Mouse (Mus musculus): ENCODE data around the gene Slc38a7. TPM values are rescaled to one million over a fixed set of nuclear protein-coding genes. Genes with fewer than 3 reads are reported as not detected.
A peak's percentile ranks its signal among the peaks of the same experiment; 100 is the strongest.

The Slc38a7 gene
- polyA plus RNA-seq, 1 experiment from 2014 or later: 9.4 TPM

- no peak for ATAC-seq
These were observed 33.6 kb upstream of the Slc38a7 start for GRCm38 (mm10) chr8:95886647-95887577.

GRCm38 (mm10) chr8:95885966-95886365 is 32.6 kb upstream of the Slc38a7 start:
- no peaks in the 10 kb centered on the region for H3K27me3 ChIP-seq (ENCODE audit: insufficient read depth, low read length)
- no peaks in the 10 kb centered on the region for H3K9me3 ChIP-seq (ENCODE audit: low read length)
- TF ChIP-seq CTCF (IDR thresholded peaks at IDR 0.05; ENCODE audit: low read depth) (no peak), EP300 (IDR thresholded peaks at IDR 0.05; ENCODE audit: low read depth) (peak; percentile 91)
- WGBS (ENCODE audit: insufficient replicate concordance): 52% methylated on average over 5 of the region's 5 CpGs
- peak; percentile 33 for DNase-seq
- peak overlapping the region; percentile 83; the same call in 1 of the 2 replicates for H3K9ac ChIP-seq (replicated peaks)
- peak overlapping the region; percentile 81; the same call in 1 of the 2 replicates for H3K4me3 ChIP-seq (ENCODE audit: low read depth, low read length)
- H3K4me2 ChIP-seq (ENCODE audit: low read depth, low read length): peak overlapping the region; percentile 87
- H3K36me3 ChIP-seq (replicated peaks; ENCODE audit: insufficient read depth, low read length): no peaks in the 10 kb centered on the region
- ATAC-seq: peak; percentile 52
- peak overlapping the region; percentile 96 for H3K27ac ChIP-seq (ENCODE audit: low read depth)
- peaks cover 11% of the 10 kb centered on the region; the same call in 1 of the 2 replicates for H3K4me1 ChIP-seq (ENCODE audit: insufficient read depth)

More at GRCm38 (mm10) chr8:95886647-95887577, 33.6 kb upstream of the Slc38a7 start:
- H3K4me2 ChIP-seq (ENCODE audit: low read depth, low read length): peak overlapping the region; percentile 87
- no peaks in the 10 kb centered on the region for H3K27me3 ChIP-seq (ENCODE audit: insufficient read depth, low read length)
- no peaks in the 10 kb centered on the region for H3K9me3 ChIP-seq (ENCODE audit: low read length)
- no peak for TF ChIP-seq CTCF (IDR thresholded peaks at IDR 0.05; ENCODE audit: low read depth)
- no peak for TF ChIP-seq EP300 (IDR thresholded peaks at IDR 0.05; ENCODE audit: low read depth)
- H3K4me1 ChIP-seq (ENCODE audit: insufficient read depth): peaks cover 11% of the 10 kb centered on the region; the same call in 1 of the 2 replicates
- 47% methylated on average over 17 of the region's 17 CpGs for WGBS (ENCODE audit: insufficient replicate concordance)
- H3K4me3 ChIP-seq (ENCODE audit: low read depth, low read length): peak overlapping the region; percentile 81
- peak overlapping the region; percentile 83 for H3K9ac ChIP-seq (replicated peaks)
- no peaks in the 10 kb centered on the region for H3K36me3 ChIP-seq (replicated peaks; ENCODE audit: insufficient read depth, low read length)
- H3K27ac ChIP-seq (ENCODE audit: low read depth): peak overlapping the region; percentile 96
- peak; percentile 58 for DNase-seq

- H3K4me3 ChIP-seq (ENCODE audit: low read depth, low read length): 0 out of 2 replicates have a peak overlapping the region, but pooled peaks have one; percentile 2
- peak overlapping the region; percentile 96 for H3K27ac ChIP-seq (ENCODE audit: low read depth)
- TF ChIP-seq CTCF (IDR thresholded peaks at IDR 0.05; ENCODE audit: low read depth): no peak
- no peak for TF ChIP-seq EP300 (IDR thresholded peaks at IDR 0.05; ENCODE audit: low read depth)
- no peaks in the 10 kb centered on the region for H3K36me3 ChIP-seq (replicated peaks; ENCODE audit: insufficient read depth, low read length)
- no peak for DNase-seq
- H3K4me1 ChIP-seq (ENCODE audit: insufficient read depth): peaks cover 11% of the 10 kb centered on the region; the same call in 1 of the 2 replicates
- H3K9ac ChIP-seq (replicated peaks): peak overlapping the region; percentile 47
- WGBS (ENCODE audit: insufficient replicate concordance): 49% methylated on average over 5 of the region's 5 CpGs
- H3K9me3 ChIP-seq (ENCODE audit: low read length): no peaks in the 10 kb centered on the region
- ATAC-seq: no peak
- H3K27me3 ChIP-seq (ENCODE audit: insufficient read depth, low read length): no peaks in the 10 kb centered on the region
- peak overlapping the region; percentile 87 for H3K4me2 ChIP-seq (ENCODE audit: low read depth, low read length)
These were observed 32.0 kb upstream of the Slc38a7 start for GRCm38 (mm10) chr8:95885271-95885841.

- Histone ChIP-seq H3K4me3 (ENCODE audit: low read depth, low read length) (0 out of 2 replicates have a peak overlapping the region, but pooled peaks have one; percentile 4), H3K36me3 (replicated peaks; ENCODE audit: insufficient read depth, low read length) (no peaks in the 10 kb centered on the region), H3K9me3 (ENCODE audit: low read length) (no peaks in the 10 kb centered on the region), H3K27ac (ENCODE audit: low read depth) (peak overlapping the region; percentile 96), H3K9ac (replicated peaks) (peak overlapping the region; percentile 47), H3K27me3 (ENCODE audit: insufficient read depth, low read length) (no peaks in the 10 kb centered on the region), H3K4me1 (ENCODE audit: insufficient read depth) (peaks cover 13% of the 10 kb centered on the region), H3K4me2 (ENCODE audit: low read depth, low read length) (peak overlapping the region; percentile 87)
- no peak for TF ChIP-seq EP300 (IDR thresholded peaks at IDR 0.05; ENCODE audit: low read depth)
- peak; percentile 23 for DNase-seq
- 57% methylated on average over 11 of the region's 12 CpGs for WGBS (ENCODE audit: insufficient replicate concordance)
- ATAC-seq: no peak
These were observed 31.2 kb upstream of the Slc38a7 start for GRCm38 (mm10) chr8:95884491-95884890.

- peaks cover 20% of the 10 kb centered on the region for H3K4me1 ChIP-seq (ENCODE audit: insufficient read depth)
- peaks cover 5% of the 10 kb centered on the region for H3K36me3 ChIP-seq (replicated peaks; ENCODE audit: insufficient read depth, low read length)
- H3K9me3 ChIP-seq (ENCODE audit: low read length): no peaks in the 10 kb centered on the region
- TF ChIP-seq EP300 (IDR thresholded peaks at IDR 0.05; ENCODE audit: low read depth) (no peak), CTCF (IDR thresholded peaks at IDR 0.05; ENCODE audit: low read depth) (no peak)
- H3K27ac ChIP-seq (ENCODE audit: low read depth): peak overlapping the region; percentile 46; the same call in 1 of the 2 replicates
- H3K27me3 ChIP-seq (ENCODE audit: insufficient read depth, low read length): no peaks in the 10 kb centered on the region
- ATAC-seq (no peak), DNase-seq (no peak)
- no peak overlapping the region for H3K4me3 ChIP-seq (ENCODE audit: low read depth, low read length)
- H3K9ac ChIP-seq (replicated peaks): no peak overlapping the region
- H3K4me2 ChIP-seq (ENCODE audit: low read depth, low read length): no peak overlapping the region
- 65% methylated on average over 9 of the region's 9 CpGs for WGBS (ENCODE audit: insufficient replicate concordance)
These were observed 28.9 kb upstream of the Slc38a7 start for GRCm38 (mm10) chr8:95882191-95882590.

GRCm38 (mm10) chr8:95881576-95881975 is 28.2 kb upstream of the Slc38a7 start:
- TF ChIP-seq EP300 (IDR thresholded peaks at IDR 0.05; ENCODE audit: low read depth) (no peak), CTCF (IDR thresholded peaks at IDR 0.05; ENCODE audit: low read depth) (no peak)
- ATAC-seq (no peak), DNase-seq (no peak)
- H3K9me3 ChIP-seq (ENCODE audit: low read length): no peaks in the 10 kb centered on the region
- H3K4me2 ChIP-seq (ENCODE audit: low read depth, low read length): no peak overlapping the region
- 80% methylated on average over 3 of the region's 3 CpGs for WGBS (ENCODE audit: insufficient replicate concordance)
- H3K36me3 ChIP-seq (replicated peaks; ENCODE audit: insufficient read depth, low read length): peaks cover 11% of the 10 kb centered on the region
- H3K27me3 ChIP-seq (ENCODE audit: insufficient read depth, low read length): no peaks in the 10 kb centered on the region
- H3K9ac ChIP-seq (replicated peaks): no peak overlapping the region
- H3K27ac ChIP-seq (ENCODE audit: low read depth): peak overlapping the region; percentile 46; the same call in 1 of the 2 replicates
- peaks cover 17% of the 10 kb centered on the region for H3K4me1 ChIP-seq (ENCODE audit: insufficient read depth)
- no peak overlapping the region for H3K4me3 ChIP-seq (ENCODE audit: low read depth, low read length)
